Mouse (Mus musculus): ENCODE results near the gene Dnah8. TPM values are rescaled to one million over a fixed set of nuclear protein-coding genes. Genes with fewer than 3 reads are reported as not detected.

The Dnah8 gene
- polyA plus RNA-seq, 1 experiment from 2014 or later, result 4.4 TPM

DNA sequence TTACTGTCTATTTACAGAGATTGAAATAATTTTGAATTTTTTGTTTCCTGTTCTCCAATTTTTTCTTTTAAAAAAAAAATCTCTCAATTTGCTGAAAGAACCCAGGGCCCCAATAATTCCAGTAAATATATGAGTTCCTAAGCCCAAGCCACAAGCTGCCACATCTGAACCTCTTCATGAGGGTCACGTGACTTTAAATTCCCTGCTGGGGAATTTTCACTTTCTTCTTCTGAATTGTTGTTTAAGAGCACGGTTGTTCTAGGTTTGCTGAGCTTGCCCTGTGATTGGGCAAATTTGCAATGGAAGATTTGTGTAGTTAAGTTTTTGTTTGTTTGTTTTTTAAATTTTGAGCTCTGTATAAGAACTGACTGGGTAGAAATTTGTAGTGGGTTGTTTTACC, 67.3 kb downstream of the Dnah8 start:
- 66% methylated on average over 2 of the region's 2 CpGs for WGBS

DNA sequence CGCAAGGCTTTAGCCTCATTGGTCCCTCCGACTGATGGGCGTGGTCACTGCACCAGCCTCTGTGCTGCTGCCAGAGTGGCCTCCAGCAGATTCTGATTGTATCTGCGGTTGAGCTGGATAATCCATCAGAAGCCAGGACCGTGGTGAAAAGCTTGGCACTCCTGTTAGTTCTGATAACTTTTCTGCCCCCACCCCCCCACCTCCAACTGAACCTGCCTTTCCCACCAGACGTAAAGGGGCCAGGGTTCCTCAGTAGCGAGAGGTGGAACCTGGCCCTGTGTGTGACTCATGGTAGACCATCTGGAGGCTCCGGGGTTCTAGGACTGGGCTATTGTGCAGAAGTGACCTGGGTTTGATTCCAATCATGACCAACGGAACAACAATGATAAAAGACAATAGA, 70.1 kb downstream of the Dnah8 start:
- Histone ChIP-seq H3K9ac (ENCODE audit: low read depth, low read length) (no peak overlapping the region), H3K36me3 (ENCODE audit: control insufficient read depth, insufficient read depth, low read length) (no peaks in the 10 kb centered on the region), H3K4me3 (ENCODE audit: low read depth, low read length) (no peak overlapping the region), H3K4me1 (replicated peaks; ENCODE audit: control insufficient read depth, insufficient read depth, low read length) (no peaks in the 10 kb centered on the region), H3K27ac (ENCODE audit: low read depth, low read length) (no peak overlapping the region), H3K27me3 (replicated peaks; ENCODE audit: control insufficient read depth, insufficient read depth, low read length) (no peaks in the 10 kb centered on the region), H3K4me2 (no peak overlapping the region), H3K9me3 (ENCODE audit: control insufficient read depth, low read length) (no peaks in the 10 kb centered on the region)
- DNase-seq (ENCODE audit: low spot score), result no peak
- ATAC-seq (replicated peaks; ENCODE audit: low FRiP score), result no peak
- 68% methylated on average over 9 of the region's 9 CpGs for WGBS

More for the DNA sequence above, 67.3 kb downstream of the Dnah8 start:
- H3K27me3 ChIP-seq (replicated peaks; ENCODE audit: control insufficient read depth, insufficient read depth, low read length), result no peaks in the 10 kb centered on the region
- no peak overlapping the region for H3K4me2 ChIP-seq
- DNase-seq (ENCODE audit: low spot score) (no peak), ATAC-seq (replicated peaks; ENCODE audit: low FRiP score) (no peak)
- no peak overlapping the region for H3K27ac ChIP-seq (ENCODE audit: low read depth, low read length)
- no peak overlapping the region for H3K4me3 ChIP-seq (ENCODE audit: low read depth, low read length)
- H3K4me1 ChIP-seq (replicated peaks; ENCODE audit: control insufficient read depth, insufficient read depth, low read length), result no peaks in the 10 kb centered on the region
- no peaks in the 10 kb centered on the region for H3K36me3 ChIP-seq (ENCODE audit: control insufficient read depth, insufficient read depth, low read length)
- no peak overlapping the region for H3K9ac ChIP-seq (ENCODE audit: low read depth, low read length)
- no peaks in the 10 kb centered on the region for H3K9me3 ChIP-seq (ENCODE audit: control insufficient read depth, low read length)

DNA sequence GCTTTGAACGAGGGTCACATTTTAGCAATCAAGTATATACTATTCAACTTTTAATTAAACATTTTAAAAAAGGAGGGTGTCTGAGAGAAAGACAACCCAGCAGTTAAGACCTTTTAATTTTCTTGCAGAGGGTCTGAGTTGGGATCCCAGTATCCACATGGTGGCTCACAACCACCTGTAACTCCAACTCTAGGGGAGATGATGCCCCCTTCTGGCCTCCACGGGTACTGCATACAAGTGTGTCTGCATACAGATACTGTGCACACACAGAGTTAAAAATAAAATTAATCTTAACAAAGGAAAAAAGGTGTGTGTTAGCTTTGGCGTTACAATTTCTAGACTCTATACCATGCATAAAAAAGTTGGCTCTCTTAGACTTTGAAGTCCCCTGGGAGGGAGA, 90.6 kb downstream of the Dnah8 start:
- no peaks in the 10 kb centered on the region for H3K4me1 ChIP-seq (replicated peaks; ENCODE audit: control insufficient read depth, insufficient read depth, low read length)
- no peaks in the 10 kb centered on the region for H3K9me3 ChIP-seq (ENCODE audit: control insufficient read depth, low read length)
- no peak for ATAC-seq (replicated peaks; ENCODE audit: low FRiP score)
- H3K36me3 ChIP-seq (ENCODE audit: control insufficient read depth, insufficient read depth, low read length), result no peaks in the 10 kb centered on the region
- H3K4me3 ChIP-seq (ENCODE audit: low read depth, low read length), result no peak overlapping the region
- H3K9ac ChIP-seq (ENCODE audit: low read depth, low read length), result no peak overlapping the region
- H3K4me2 ChIP-seq, result no peak overlapping the region
- no peaks in the 10 kb centered on the region for H3K27me3 ChIP-seq (replicated peaks; ENCODE audit: control insufficient read depth, insufficient read depth, low read length)
- DNase-seq (ENCODE audit: low spot score), result no peak
- WGBS, result 61% methylated on average over 3 of the region's 3 CpGs
- no peak overlapping the region for H3K27ac ChIP-seq (ENCODE audit: low read depth, low read length)

DNA sequence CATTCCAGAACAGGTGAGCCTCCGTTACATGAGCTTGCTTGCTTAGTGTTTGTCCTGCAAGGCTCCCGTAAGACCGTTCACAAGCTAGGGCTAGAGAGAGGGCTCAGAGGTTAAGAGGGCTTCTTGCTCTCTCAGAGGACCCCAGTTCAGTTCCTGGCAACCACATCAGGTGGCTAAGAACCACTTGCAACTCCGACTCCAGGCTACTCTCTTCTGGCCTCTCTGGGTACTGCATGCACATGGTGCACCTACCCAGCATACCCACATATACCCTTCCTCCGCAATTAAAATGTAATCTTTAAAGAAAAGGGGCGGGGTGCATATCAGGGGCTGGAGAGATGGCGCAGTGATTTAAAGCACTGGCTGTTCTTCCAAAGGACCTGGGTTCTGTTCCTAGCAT, 94.0 kb downstream of the Dnah8 start:
- Histone ChIP-seq H3K9me3 (ENCODE audit: control insufficient read depth, low read length) (no peaks in the 10 kb centered on the region), H3K4me2 (no peak overlapping the region), H3K4me1 (replicated peaks; ENCODE audit: control insufficient read depth, insufficient read depth, low read length) (no peaks in the 10 kb centered on the region), H3K36me3 (ENCODE audit: control insufficient read depth, insufficient read depth, low read length) (no peaks in the 10 kb centered on the region), H3K27me3 (replicated peaks; ENCODE audit: control insufficient read depth, insufficient read depth, low read length) (no peaks in the 10 kb centered on the region), H3K4me3 (ENCODE audit: low read depth, low read length) (no peak overlapping the region), H3K9ac (ENCODE audit: low read depth, low read length) (no peak overlapping the region), H3K27ac (ENCODE audit: low read depth, low read length) (no peak overlapping the region)
- no peak for DNase-seq (ENCODE audit: low spot score)
- no peak for ATAC-seq (replicated peaks; ENCODE audit: low FRiP score)
- 84% methylated on average over 7 of the region's 7 CpGs for WGBS

DNA sequence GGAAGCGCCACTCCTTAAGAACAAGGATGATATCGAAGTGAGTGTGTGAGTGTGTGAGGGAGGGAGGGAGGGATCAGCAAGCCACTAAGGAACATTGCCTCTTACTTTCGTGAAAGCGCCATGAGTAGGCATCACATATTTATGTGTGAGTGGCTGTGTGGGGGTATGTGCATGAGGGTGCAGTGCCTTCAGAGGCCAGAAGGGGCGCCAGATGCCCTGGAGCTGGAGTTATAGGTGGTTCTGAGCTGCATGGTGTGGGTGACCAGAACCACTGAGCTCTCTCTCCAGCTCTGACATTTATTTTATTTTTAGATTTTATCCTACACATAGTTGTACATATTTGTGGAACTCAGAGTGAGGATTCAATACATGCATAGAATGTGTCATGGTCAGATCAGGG, 94.9 kb downstream of the Dnah8 start:
- 81% methylated on average over 5 of the region's 5 CpGs for WGBS

DNA sequence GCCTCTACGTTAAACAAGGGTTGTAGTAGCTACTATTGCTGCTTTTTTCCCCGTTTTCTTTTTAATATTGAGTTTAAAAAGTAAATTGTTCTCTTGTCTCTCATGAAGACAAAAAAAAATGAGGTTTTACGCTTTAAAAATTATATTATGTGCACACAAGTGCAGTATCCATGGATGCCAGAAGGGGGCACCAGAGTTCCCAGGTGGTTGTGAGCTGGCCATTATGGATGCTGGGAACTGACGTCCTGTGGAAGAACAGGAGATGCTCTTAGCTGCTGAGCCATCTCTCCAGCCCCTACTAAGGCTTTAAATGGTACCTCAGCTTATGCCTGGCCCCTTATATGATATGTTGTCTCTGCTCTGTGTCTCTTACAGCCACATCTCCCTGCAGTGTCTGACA, 103.6 kb downstream of the Dnah8 start:
- Histone ChIP-seq H3K27me3 (replicated peaks; ENCODE audit: control insufficient read depth, insufficient read depth, low read length) (no peaks in the 10 kb centered on the region), H3K36me3 (ENCODE audit: control insufficient read depth, insufficient read depth, low read length) (no peaks in the 10 kb centered on the region), H3K4me1 (replicated peaks; ENCODE audit: control insufficient read depth, insufficient read depth, low read length) (no peaks in the 10 kb centered on the region), H3K27ac (ENCODE audit: low read depth, low read length) (no peak overlapping the region), H3K4me3 (ENCODE audit: low read depth, low read length) (no peak overlapping the region), H3K4me2 (no peak overlapping the region), H3K9me3 (ENCODE audit: control insufficient read depth, low read length) (no peaks in the 10 kb centered on the region), H3K9ac (ENCODE audit: low read depth, low read length) (no peak overlapping the region)
- 48% methylated on average over 4 of the region's 4 CpGs for WGBS
- DNase-seq (ENCODE audit: low spot score), result no peak
- no peak for ATAC-seq (replicated peaks; ENCODE audit: low FRiP score)

More for the DNA sequence above, 94.9 kb downstream of the Dnah8 start:
- ATAC-seq (replicated peaks; ENCODE audit: low FRiP score), result no peak
- no peak overlapping the region for H3K4me2 ChIP-seq
- no peak overlapping the region for H3K4me3 ChIP-seq (ENCODE audit: low read depth, low read length)
- H3K4me1 ChIP-seq (replicated peaks; ENCODE audit: control insufficient read depth, insufficient read depth, low read length), result no peaks in the 10 kb centered on the region
- no peaks in the 10 kb centered on the region for H3K27me3 ChIP-seq (replicated peaks; ENCODE audit: control insufficient read depth, insufficient read depth, low read length)
- no peak overlapping the region for H3K9ac ChIP-seq (ENCODE audit: low read depth, low read length)
- H3K9me3 ChIP-seq (ENCODE audit: control insufficient read depth, low read length), result no peaks in the 10 kb centered on the region
- no peak overlapping the region for H3K27ac ChIP-seq (ENCODE audit: low read depth, low read length)
- no peaks in the 10 kb centered on the region for H3K36me3 ChIP-seq (ENCODE audit: control insufficient read depth, insufficient read depth, low read length)
- DNase-seq (ENCODE audit: low spot score), result no peak

DNA sequence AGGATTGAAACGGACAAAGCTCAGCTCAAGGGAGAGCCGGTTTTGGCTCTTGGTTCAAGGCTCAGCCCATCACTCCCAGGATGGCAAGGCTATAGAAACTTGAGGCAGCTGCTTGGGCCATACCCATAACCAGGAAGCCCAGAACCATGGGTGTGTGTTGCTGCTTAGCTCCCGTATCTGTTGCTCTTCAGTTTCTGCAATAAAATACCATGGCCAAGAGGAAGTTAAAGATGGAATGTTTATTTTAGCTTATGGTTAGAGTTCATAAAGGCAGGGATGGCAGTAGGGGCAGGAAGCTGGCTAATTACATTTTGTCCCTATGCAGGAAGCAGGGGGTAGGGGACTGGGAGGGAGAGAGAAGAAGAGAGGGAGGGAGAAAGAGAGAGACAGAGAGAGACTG, 108.6 kb downstream of the Dnah8 start:
- no peak overlapping the region for H3K9ac ChIP-seq (ENCODE audit: low read depth, low read length)
- DNase-seq (ENCODE audit: low spot score) (no peak), ATAC-seq (replicated peaks; ENCODE audit: low FRiP score) (no peak)
- WGBS, result 80% methylated on average over 3 of the region's 3 CpGs
- no peak overlapping the region for H3K4me3 ChIP-seq (ENCODE audit: low read depth, low read length)
- H3K9me3 ChIP-seq (ENCODE audit: control insufficient read depth, low read length), result peaks cover 4% of the 10 kb centered on the region; the same call in 1 of the 2 replicates
- H3K4me1 ChIP-seq (replicated peaks; ENCODE audit: control insufficient read depth, insufficient read depth, low read length), result no peaks in the 10 kb centered on the region
- H3K4me2 ChIP-seq, result no peak overlapping the region
- H3K27ac ChIP-seq (ENCODE audit: low read depth, low read length), result no peak overlapping the region
- H3K27me3 ChIP-seq (replicated peaks; ENCODE audit: control insufficient read depth, insufficient read depth, low read length), result no peaks in the 10 kb centered on the region
- no peaks in the 10 kb centered on the region for H3K36me3 ChIP-seq (ENCODE audit: control insufficient read depth, insufficient read depth, low read length)

DNA sequence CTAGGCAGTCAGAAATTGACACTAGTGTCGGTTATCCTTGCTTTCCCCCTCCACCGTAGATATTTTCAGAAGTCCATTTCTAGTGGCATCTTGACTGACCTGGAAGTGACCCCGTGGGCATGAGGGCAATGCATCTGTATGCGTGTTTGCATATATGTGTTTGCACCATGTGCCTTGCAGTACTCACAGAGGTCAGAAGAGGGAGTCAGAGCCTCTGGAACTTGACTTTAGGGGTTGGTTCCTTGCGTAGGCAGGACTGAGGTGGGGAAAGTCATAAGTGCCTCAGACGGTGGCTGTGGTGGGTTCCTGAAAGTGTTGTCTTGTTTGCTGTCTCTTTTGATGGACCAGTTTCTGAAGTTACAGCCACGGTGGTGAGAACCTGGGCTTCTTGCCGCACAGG, 110.6 kb downstream of the Dnah8 start:
- Histone ChIP-seq H3K36me3 (ENCODE audit: control insufficient read depth, insufficient read depth, low read length) (no peaks in the 10 kb centered on the region), H3K9me3 (ENCODE audit: control insufficient read depth, low read length) (peaks cover 4% of the 10 kb centered on the region; the same call in 1 of the 2 replicates), H3K27me3 (replicated peaks; ENCODE audit: control insufficient read depth, insufficient read depth, low read length) (no peaks in the 10 kb centered on the region), H3K27ac (ENCODE audit: low read depth, low read length) (no peak overlapping the region), H3K9ac (ENCODE audit: low read depth, low read length) (no peak overlapping the region), H3K4me2 (no peak overlapping the region), H3K4me3 (ENCODE audit: low read depth, low read length) (no peak overlapping the region), H3K4me1 (replicated peaks; ENCODE audit: control insufficient read depth, insufficient read depth, low read length) (no peaks in the 10 kb centered on the region)
- DNase-seq (ENCODE audit: low spot score) (no peak), ATAC-seq (replicated peaks; ENCODE audit: low FRiP score) (no peak)
- 83% methylated on average over 8 of the region's 8 CpGs for WGBS

DNA sequence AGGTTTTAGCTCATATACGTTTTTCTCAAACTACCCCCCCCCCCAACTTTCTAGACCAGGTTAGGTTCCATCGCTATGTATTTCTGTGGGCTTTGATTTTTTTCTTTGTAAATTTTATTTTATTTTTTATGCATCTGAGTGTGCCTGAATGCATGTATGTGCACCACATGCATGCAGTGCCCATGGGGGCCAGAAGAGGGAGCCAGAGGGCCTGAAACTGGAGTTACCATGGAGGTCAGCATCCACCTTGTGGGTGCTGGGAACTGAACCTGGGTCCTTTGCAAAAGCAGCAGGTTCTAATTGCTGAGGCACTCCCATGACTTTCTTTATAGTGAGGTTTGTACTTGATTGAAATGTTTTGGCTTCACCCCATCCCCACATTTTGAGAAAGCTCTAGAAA, 111.3 kb downstream of the Dnah8 start:
- Histone ChIP-seq H3K36me3 (ENCODE audit: control insufficient read depth, insufficient read depth, low read length) (no peaks in the 10 kb centered on the region), H3K27me3 (replicated peaks; ENCODE audit: control insufficient read depth, insufficient read depth, low read length) (no peaks in the 10 kb centered on the region), H3K4me2 (no peak overlapping the region), H3K4me1 (replicated peaks; ENCODE audit: control insufficient read depth, insufficient read depth, low read length) (no peaks in the 10 kb centered on the region), H3K27ac (ENCODE audit: low read depth, low read length) (no peak overlapping the region), H3K4me3 (ENCODE audit: low read depth, low read length) (no peak overlapping the region), H3K9me3 (ENCODE audit: control insufficient read depth, low read length) (peaks cover 4% of the 10 kb centered on the region; the same call in 1 of the 2 replicates), H3K9ac (ENCODE audit: low read depth, low read length) (no peak overlapping the region)
- DNase-seq (ENCODE audit: low spot score) (no peak), ATAC-seq (replicated peaks; ENCODE audit: low FRiP score) (no peak)
- 95% methylated on average over 2 of the region's 2 CpGs for WGBS
